Mouse (Mus musculus) stomach, postnatal 0 days (tissue): Measurements from ENCODE around the gene Ift43.

Source experiments
- CTCF ChIP-seq: IDR thresholded peaks from 2 replicates; pipeline ENCODE4 v1.5.1; 2016; ENCODE audit warnings: antibody characterized with exemption, low read depth, mild to moderate bottlenecking, moderate library complexity
- EP300 ChIP-seq: optimal IDR thresholded peaks from 2 replicates; pipeline ENCODE3; 2016; ENCODE audit warnings: antibody characterized with exemption

DNA sequence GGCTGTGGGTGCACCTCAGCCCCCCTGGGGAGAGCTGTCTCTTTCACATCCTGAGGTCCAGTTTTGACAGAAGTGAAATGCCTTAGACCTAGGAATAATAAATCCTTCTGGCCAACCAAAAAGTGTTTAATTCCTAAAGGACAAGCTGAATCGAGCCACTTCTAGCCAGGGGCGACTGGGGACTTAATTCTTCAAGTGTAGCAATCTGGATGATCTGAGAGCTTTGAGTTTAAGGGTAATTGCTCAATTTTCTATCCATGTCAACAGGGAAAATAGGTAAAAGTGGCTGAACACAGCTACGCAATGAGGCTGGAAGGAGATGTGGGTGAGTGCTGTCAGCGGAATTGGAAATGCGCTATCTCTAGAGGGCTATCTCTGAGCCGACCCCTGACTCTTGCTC is 65.9 kb downstream of the Ift43 start:
- TF ChIP-seq EP300 (no peak), CTCF (no peak)
